Mouse (Mus musculus): ENCODE measurements around the gene Usp24.

The Usp24 gene

DNA sequence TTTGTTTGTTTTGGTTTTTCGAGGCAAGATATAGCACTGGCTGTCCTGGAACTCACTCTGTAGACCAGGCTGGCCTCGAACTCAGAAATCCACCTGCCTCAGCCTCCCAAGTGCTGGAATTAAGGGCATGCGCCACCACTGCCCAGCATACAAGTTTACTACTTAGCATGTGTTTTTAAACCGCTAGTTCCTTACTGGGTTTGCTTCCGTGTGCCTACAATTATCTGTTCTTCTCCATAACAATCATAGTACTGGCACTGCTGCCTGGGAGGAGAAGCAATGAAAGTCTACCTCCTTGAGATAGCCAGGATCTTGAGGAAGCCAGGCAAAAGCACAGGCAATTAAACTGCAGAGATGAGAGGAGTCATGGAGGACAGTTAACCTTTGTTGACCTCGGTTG, 112.6 kb downstream of the Usp24 start:
- DNase-seq (ENCODE audit: low spot score in 2 of 2): no peak

DNA sequence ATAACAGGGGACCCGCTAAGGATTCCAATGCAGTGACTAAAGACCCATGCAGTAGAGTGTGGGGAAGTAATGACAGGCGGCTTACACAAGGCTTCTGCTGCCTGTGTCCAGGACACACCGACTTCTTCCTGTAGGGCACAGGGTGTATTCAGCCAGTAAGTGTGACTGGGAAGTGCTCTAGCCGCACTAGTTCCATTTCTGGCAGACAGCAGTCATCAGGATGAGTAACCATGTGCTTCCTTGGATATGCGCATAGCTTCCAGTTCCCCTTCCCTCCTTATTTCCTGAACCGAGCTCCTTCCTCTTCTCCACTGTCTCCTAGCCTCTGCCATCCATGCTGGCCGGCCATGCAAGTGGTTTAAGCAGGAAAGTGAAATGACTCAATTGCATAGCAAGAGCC, 113.1 kb downstream of the Usp24 start:
- no peak for DNase-seq (ENCODE audit: low spot score in 2 of 2)

DNA sequence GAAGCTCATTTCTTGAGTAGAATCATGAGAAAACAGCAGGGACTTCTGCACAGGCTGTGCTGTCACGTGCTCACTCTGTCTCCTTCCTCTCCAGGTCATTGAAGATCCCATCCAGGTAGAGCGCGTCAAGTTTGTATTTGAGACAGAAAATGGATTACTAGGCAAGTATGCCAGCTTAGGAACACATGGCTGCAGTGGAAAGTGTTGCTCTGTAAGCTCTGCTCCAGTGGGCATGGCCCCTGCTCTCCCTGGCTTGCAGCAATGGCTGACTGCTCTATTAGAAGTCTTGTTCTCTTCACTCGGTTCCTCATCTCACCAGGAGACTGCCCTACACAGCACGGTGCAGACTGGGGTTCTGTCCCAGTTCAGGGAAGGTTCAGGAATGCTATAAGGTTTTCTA, 114.4 kb downstream of the Usp24 start:
- no peak for DNase-seq (ENCODE audit: low spot score in 2 of 2)

DNA sequence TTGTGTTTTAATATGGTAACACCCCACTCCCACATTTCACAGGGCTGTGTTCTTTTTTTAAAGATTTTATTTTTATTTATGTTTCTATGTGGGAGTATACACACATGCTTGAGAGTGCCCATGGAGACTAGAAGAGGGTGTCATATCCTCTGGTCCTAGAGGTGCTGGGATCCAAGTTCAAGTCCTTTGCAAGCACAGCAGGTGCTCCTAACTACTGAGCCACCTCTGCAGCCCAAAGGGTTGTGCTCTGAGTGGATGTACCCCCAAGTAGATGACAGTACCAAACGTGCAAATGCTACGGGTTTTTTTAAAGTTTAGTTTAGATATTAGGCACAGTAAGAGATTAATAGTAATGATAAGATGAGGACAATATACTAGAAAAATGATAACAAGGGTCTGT, 119.4 kb downstream of the Usp24 start:
- DNase-seq (ENCODE audit: low spot score in 2 of 2): no peak

DNA sequence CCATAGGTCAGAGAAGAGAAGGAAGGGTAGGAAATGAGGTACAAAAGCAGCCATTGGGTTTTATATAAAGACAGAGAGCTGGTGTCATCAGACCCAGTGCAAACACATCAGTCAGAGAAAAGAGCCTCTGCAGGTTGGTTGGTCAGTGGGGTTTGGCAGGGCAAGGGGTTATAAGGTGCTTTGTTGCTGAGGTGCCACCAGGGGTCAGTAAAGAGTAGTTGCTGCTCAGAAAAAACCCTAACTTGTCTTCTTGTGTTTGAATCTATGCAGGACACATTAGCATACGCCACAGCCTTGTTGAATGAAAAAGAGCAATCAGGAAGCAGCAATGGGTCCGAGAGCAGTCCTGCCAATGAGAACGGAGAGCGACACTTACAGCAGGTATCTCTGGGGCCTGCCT, 120.5 kb downstream of the Usp24 start:
- no peak for DNase-seq (ENCODE audit: low spot score in 2 of 2)

DNA sequence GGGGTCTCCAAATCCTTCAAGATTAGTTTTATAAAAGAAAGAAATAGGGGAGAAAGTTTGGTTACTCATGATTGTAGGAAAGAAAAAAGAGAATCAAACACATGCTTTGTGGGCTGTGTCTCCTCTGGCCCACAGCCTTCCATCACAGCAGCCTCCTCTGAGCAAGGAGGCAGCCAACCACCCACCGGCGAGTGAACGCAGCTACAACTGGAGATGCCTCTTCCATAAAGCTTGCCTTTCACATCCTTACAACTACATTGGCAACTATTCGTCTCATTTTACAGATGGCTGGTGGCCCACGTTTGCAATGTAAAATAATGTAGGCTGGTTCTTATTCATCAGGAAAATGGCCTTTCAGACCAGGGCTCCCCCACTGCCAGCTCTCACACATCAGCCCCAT, 121.2 kb downstream of the Usp24 start:
- no peak for DNase-seq (ENCODE audit: low spot score in 2 of 2)

DNA sequence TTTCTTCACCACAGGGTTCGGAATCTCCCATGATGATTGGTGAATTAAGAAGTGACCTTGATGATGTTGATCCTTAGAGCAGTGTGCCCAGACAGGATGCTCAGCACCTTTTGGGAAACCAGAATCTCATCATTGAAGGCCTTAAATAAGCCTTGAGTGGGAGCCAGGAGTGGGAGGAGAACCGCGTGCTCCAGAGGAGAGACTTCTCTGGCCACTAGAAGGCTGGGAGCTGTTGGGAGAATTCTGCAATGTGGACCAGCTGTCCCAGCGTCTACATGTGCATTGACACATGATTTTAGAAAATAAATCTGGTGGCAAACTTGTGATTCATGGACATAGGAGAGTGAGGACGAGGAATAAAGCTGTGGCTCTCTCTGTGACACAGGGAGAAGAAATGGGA, 122.8 kb downstream of the Usp24 start:
- no peak for DNase-seq (ENCODE audit: low spot score in 2 of 2)

DNA sequence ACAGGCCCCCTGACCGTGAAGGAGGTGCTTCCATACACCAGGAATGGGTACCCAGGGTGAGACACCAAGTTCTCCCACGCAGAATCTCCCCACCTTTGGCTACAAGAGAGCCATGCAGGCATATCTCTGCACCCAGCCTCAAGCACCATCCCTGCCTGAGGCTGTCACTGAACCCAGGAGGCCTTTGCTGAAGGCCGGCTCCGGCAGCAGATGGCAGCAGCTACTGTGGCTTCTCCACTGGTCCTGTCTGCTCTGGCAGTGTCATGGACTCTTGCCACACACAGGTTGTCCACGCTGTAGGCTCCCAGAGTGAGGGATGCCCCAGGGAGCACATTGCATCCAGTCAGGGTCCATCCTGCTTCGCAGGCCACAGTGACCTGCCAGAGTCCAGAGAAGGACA, 127.2 kb downstream of the Usp24 start:
- DNase-seq (ENCODE audit: low spot score in 2 of 2): no peak

DNA sequence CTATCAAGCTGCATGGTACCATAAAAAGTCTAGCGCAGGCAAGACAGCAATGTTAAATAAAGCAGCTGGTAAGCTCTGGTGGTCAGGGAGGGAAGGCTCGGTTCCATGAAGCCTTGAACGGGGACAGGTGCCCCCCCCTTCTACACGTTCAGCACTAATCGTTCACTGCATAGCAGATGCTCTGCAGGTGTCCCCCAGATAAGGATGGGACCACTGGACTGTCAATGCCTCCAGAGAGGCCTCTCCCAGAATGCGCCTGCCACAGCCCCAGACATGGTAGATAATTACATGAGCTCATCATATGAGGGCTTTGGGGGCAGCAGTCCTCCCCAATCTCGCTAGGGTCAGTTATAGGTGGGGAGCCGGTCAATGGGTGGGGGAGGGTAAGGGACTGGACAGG, 133.3 kb downstream of the Usp24 start:
- DNase-seq (ENCODE audit: low spot score in 2 of 2): no peak

DNA sequence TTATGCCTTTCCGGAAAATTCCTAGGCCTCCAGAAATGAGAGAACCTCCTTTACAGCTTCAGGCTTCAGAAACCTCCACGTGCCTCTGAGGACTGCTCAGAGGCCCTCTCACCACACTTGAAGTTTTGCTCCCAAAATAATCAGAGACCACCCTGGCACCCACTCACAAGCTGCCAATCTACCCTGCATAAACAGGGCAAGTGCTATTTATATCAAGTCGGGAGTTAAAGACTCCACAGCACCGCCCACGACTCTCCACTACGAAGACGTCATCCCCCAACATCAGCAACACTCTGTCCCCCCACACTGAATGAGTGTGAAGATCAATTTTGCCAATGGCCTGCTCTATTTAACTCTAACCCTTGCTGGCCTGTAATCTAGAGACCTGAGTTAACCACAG, 136.4 kb downstream of the Usp24 start:
- DNase-seq (ENCODE audit: low spot score in 2 of 2): no peak

DNA sequence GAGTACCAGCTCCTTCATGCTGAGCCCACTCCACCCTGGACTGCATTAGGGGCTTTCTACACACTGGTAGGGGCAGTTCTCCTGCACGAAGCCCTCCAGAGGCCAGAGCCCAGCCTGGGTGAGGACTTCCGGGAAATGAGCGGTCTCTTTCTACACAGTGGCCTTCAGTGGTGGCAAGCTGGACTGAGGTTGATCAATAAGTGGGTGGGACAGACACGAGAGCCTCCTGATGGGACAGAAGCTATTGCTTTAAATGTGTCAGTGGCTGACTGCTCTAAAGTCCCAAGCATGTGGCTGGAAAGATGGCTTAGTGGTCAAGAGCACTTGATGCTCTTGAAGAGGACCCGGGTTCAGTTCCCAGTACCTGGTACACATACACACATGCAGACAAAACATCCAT, 137.1 kb downstream of the Usp24 start:
- DNase-seq (ENCODE audit: low spot score in 2 of 2): no peak

DNA sequence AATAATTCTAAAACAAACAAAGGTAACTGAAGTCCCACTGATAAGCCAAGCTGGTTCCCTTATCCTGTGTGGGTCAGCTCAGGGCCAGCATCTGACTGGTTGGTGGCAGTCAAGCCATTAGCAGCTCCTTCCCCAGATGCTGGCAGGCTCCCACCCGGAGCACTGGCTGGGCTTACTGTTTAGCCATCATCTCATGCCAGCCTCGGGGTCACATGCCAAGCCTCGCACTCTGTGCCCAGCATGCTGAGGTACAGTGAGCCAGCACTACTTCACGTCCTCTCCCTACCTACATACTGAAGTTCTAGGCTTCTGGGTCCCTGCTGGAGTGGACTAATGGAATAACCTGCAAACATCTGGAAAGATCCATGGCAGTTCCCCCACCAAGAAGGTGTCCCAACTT, 137.5 kb downstream of the Usp24 start:
- no peak for DNase-seq (ENCODE audit: low spot score in 2 of 2)

DNA sequence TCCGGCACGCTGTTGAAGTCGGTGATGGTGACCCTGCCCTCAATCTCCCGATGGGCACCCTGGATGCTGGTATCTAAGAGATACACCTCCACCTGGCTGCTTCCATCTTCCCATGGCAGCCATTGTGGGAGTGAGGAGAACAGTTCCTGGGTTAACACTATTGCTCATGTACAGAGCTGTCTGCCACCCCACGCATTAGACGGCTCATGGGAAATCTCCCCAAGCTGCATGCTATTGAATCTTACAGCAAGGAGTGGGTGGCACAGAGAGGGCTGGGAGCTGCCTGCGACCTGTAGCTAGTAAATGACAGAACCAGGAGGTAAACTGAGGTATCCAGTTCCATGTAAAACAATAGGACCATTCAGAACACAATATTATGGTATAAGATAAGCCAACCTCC, 138.5 kb downstream of the Usp24 start:
- no peak for DNase-seq (ENCODE audit: low spot score in 2 of 2)

DNA sequence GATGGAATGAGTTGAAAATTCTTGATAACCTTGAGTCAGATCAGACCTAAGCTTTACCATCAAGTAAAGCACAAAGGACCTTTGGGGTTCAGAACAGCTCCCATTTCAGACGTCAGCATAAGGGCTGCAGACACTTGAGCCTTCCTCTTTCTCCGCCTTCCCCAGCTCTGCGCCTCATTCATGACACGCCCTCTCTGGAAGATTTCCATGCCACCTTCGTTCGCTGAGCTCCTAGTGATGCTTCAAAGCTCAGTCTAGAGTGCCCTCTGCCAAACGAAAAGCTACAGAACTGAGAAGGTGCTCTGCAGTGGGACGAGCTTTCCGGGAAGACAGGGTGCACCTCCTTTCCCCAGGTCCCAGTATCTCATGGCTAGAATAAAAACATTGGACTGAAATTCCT, 146.0 kb downstream of the Usp24 start:
- DNase-seq (ENCODE audit: low spot score in 2 of 2): no peak

DNA sequence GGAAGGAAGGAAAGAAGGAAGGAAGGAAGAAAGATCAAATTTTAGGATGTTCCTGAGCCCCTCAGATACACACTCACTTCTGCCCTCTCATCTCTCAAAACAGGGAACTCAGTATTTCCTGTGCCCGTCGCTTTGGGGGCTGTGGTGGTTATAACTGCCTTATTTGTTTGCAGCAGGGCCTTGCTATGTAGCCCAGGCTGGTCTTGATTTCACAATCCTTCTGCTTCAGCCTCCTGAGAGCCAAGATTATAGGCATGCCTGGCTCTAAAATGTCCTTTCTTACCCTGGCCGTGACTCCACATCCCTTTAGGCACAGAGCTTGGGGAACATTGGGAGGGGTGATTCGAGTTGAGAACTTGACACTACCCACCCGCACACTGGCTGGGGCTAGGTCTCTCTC, 146.5 kb downstream of the Usp24 start:
- no peak for DNase-seq (ENCODE audit: low spot score in 2 of 2)

DNA sequence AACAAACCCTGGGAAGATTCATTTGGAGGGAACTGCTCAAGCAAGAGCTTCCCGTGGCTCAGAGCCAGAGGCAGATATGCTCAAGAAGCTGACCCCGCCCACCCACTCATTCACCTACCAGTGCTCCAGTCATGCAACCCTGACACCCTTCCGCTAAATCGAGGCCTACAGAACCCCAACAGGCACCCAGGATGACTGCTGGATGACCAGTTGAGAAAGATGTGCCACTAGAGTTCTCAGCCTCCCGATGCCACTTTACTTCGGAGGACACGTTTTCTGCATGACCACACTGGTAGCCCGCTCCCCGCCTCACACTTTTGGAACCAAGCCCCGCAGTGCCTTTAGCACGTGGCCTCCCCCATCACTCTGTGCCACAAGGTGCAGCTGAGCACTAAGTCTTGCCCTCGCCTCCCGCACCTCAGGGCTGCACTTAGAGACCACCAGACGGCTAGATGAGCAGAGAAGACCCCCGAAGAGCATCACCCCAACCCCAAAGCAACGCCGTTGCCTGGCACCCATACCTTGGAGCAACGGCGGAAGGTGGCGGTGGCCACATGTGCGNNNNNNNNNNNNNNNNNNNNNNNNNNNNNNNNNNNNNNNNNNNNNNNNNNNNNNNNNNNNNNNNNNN, 147.3 kb downstream of the Usp24 start:
- no peak for DNase-seq (ENCODE audit: low spot score in 2 of 2)

DNA sequence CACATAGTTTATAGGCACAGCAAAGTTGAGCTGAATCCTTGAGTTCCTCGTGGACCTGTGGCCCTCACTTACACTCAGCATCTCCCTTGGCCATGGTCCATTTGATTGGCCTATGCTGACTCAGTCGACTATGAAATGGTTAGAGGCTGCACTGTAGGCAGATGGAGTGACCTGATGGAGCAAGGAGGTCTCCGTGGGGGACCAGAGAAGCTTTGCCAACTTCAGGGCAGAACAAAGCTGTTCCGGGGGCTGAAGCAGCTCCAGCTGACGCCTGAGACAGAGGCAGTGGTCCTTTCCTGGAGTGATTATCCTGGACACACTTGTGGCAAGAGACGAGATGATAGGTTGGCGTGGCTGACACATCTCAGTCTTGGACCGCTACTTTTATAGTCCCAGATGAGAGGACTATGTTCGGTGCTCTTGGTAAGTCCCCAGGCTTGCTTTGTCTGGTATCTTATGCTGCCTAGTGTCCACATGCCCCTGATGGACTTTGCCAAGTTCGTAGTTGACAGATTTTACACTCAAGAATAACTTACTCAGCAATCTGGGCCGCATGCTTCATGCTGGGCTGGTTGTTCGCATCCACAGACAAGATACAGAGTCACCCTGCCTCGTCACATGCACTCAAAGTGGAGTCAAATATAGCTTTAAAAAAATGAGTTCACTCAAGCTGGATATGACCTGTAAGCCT, 151.6 kb downstream of the Usp24 start:
- DNase-seq (ENCODE audit: low spot score in 2 of 2): no peak

DNA sequence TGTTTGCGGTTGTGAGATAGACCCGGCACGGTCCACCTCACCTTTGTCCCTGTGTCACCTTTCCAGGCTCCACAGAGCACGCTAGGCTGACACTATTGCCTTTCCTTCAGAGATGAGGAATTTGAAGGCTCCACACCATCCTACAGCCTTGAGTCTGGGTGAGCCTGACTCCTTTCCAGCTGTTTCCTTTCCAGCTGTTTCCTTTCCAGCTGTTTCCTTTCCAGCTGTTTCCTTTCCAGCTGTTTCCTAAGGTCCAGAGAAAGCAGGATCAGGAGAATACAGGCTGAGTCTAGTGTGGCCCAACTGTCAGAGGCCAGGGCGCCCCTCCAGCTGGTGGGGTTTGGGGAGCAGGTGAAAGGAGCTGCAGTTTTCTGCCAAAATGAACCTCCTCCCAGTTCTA, 154.9 kb downstream of the Usp24 start:
- peak in 1 of 2 experiments; percentile 33 for DNase-seq (ENCODE audit: low spot score in 2 of 2)

DNA sequence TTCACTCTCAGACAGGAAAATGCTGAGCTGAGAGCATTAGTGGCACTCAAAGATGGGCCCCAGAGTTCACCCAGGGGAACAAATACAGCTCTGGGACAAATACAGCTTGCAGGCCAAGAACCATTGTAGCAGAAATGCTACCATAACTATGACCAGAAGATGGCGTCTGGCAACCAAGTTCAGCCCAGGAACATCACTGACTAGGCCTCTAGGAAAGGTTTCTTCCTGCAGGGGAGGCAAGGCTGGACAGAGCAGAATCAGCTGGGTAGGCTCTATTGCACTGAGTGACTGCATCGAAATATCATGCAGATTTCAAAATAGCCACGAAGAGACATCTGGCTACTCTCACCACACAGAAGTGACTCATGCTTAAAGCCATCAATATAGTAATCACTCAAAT, 156.3 kb downstream of the Usp24 start:
- peak in 1 of 2 experiments; percentile 48 for DNase-seq (ENCODE audit: low spot score in 2 of 2)

DNA sequence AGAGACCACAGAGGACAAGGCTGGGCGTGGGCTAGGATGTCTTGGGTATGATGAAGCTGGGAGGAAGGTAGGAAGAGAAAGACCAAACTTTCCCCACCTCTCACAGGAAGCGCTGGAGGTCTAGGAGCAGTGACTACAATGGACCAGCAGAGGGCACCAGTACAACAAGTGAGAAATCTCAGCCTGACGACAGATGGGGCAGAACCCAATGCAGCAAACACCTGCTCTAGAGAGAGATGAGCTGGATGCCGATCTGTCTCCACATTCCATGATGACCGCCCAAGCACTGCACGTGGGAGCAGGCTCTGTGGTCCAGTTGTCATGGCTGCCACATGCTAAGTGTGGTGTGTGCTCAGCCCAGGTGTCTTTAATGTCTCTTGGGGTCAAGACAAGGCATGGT, 158.2 kb downstream of the Usp24 start:
- DNase-seq (ENCODE audit: low spot score in 2 of 2): no peak

DNA sequence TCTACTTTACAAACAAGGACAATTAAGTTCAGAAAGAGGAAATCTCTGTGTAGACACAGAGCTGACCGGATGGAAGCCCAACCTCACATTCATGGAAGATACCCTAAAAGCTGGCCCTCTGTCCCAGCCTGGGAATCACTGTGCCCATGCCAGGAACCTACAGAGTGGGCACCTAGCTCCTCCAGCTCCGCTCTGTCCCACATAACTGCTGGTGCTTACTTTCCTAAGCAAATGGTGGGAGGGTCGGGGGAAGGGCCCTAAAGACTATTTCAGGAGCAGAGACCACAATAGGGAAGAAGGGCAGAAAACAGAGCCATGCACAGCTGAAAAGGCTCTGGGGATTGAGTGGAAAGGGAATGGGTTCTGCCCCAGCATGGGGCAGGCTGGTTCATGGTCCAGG, 164.5 kb downstream of the Usp24 start:
- DNase-seq (ENCODE audit: low spot score in 2 of 2): no peak

DNA sequence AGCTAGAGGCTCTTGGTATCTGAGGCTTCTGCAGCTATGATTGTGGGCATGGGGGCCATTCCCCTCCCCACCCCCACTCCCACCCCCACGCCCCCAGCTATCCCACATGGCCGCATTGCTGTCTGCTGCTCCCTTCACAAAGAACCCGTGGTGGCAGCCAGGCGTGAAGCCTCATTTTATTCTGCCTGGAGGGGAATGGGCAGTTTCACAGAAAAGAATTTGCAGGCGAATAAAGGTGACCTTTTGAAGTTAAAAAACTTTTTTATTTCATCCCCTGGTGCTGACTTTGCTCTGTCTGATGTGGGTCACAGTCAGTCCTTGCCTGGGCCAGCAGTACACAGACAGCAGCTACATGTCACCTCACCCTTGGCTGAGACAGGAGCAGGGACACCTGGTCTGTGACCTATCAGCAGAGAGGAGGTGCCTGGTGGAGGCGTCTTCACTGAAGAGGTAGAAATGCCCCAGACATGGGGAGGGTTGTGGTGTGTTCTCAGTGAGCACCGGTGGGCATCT, 167.3 kb downstream of the Usp24 start:
- no peak for DNase-seq (ENCODE audit: low spot score in 2 of 2)

DNA sequence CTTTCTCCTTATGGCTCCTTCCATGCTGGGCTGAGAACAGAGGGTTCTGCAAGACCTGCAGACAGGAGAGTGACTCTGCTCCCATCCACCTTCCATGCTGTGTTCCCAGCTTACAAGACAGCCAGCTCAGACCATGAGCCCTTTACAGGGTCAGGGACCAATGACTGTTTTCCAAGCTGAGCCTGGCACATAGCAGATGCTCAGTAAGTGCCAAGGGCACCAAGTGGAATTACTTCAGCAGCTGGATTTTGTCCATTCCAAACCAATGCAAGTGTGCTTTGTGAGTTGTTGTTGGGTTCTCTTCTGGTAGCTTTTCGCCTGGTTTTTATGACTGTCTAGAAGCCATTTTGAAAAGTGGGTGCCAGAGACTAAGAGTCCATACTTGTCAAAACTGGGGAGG, 167.8 kb downstream of the Usp24 start:
- DNase-seq (ENCODE audit: low spot score in 2 of 2): no peak

DNA sequence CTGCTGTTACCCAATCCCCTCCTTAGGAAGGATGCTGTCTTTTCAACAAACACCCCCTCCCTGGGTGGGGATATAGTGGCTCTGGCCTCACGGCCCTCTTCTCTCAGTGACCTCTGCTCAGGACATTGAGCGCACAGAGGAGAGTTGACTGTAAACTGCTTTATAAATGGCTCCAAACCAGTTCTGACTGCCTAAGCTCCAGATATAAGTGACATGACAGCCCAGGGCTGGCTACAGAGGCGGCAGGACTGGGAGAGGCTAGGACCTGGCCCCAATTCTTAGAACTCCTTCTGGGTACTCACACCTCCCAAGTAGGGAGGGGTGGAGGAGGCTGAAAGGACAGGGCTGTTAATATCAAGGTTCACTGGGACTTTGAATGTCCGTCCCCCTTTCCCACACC, 174.6 kb downstream of the Usp24 start:
- no peak for DNase-seq (ENCODE audit: low spot score in 2 of 2)

Data from urinary bladder, postnatal 4 days (tissue).